16 mouse cellular contexts compared by ENCODE assay signal in the genomic region with DNA sequence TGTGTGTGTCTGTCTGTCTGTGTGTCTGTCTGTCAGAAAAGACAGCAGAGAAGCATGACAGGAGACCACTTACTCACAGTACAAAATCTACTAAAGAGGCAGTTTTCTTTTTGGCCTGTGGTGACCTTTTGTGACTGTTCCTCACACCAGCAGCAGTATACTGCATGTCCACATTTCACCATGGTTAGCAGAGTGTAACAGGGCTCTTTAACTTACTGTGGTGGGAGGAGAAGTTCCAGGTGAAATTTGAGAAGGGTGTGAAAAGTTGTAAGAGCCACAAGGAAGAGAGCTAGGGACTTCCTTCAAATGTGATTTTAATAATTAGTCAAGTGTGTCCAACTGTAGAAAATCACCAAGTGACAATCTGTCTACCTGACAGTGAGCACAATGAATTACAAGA.
DNase-seq lines count a peak whose midpoint lies in the region; ATAC-seq and TF ChIP-seq lines count a peak whose summit lies in the region.
"Had no signal": no experiment of that assay in that cellular context is flagged by ENCODE, and none has a peak within 500 bp of the region (broad histone marks: within the 10 kb centered on the region; RNA-seq: fewer than 3 reads in every experiment).

No protein-coding gene starts in this region.

- H3K4me1 ChIP-seq in kidney, embryonic 15.5 days, result peaks cover 2% of the 10 kb centered on the region; the same call in 1 of the 2 replicates
- peaks cover 7% of the 10 kb centered on the region for H3K4me1 ChIP-seq in forebrain, embryonic 12.5 days
- H3K4me1 ChIP-seq: intestine, embryonic 15.5 days had no signal

- peak overlapping the region; percentile 51; the same call in 1 of the 2 replicates for H3K27ac ChIP-seq in kidney, embryonic 15.5 days
- 0 out of 2 replicates have a peak overlapping the region, but pooled peaks have one; percentile 26 for H3K27ac ChIP-seq in forebrain, embryonic 12.5 days
- H3K27ac ChIP-seq: intestine, embryonic 15.5 days; left cerebral cortex, adult 2 months; liver, embryonic 14.5 days; midbrain, embryonic 13.5 days had no signal

- no peak for DNase-seq in kidney, adult 11 months
- DNase-seq in 416B (ENCODE audit: low read depth), result peak; percentile 72
- DNase-seq in Patski (ENCODE audit: low read depth, low spot score), result no peak
- DNase-seq in right cerebral cortex, postnatal 10 days (ENCODE audit: low spot score in 2 of 2), result no peak
- no peak for DNase-seq in layer of hippocampus, adult 8-10 months (ENCODE audit: low spot score in 2 of 2)
- DNase-seq: cerebellum, adult 11 months; cerebellum, postnatal 36 days; gastrocnemius, postnatal 14 days; heart, postnatal 10 days; right cerebral cortex, postnatal 14 days had no signal

- POLR2A ChIA-PET in Patski (lab: Charles Lee), result no interaction called here

- 0 out of 2 replicates have a peak, but pooled peaks cover 3% of the 10 kb centered on the region for H3K36me3 ChIP-seq in kidney, embryonic 15.5 days
- no peaks in the 10 kb centered on the region for H3K36me3 ChIP-seq in forebrain, embryonic 12.5 days (replicated peaks)
- H3K36me3 ChIP-seq: midbrain, embryonic 13.5 days had no signal

- H3K4me3 ChIP-seq in kidney, embryonic 15.5 days (replicated peaks), result no peak overlapping the region
- H3K4me3 ChIP-seq in forebrain, embryonic 12.5 days (replicated peaks), result no peak overlapping the region
- H3K4me3 ChIP-seq: intestine, embryonic 15.5 days; left cerebral cortex, adult 2 months; midbrain, embryonic 13.5 days had no signal

- H3K9ac ChIP-seq in kidney, embryonic 15.5 days, result no peak overlapping the region
- no peak overlapping the region for H3K9ac ChIP-seq in forebrain, embryonic 12.5 days
- H3K9ac ChIP-seq: intestine, embryonic 15.5 days; liver, embryonic 14.5 days; midbrain, embryonic 13.5 days had no signal

- H3K9me3 ChIP-seq in kidney, embryonic 15.5 days (replicated peaks), result no peaks in the 10 kb centered on the region
- H3K9me3 ChIP-seq in forebrain, embryonic 12.5 days, result no peaks in the 10 kb centered on the region
- H3K9me3 ChIP-seq: intestine, embryonic 15.5 days; midbrain, embryonic 13.5 days had no signal

- no peak for TF ChIP-seq CTCF in Patski (IDR thresholded peaks at IDR 0.05)

- H3K27me3 ChIP-seq in kidney, embryonic 15.5 days, result no peaks in the 10 kb centered on the region
- H3K27me3 ChIP-seq in Patski, result no peaks in the 10 kb centered on the region
- H3K27me3 ChIP-seq in forebrain, embryonic 12.5 days, result 0 out of 2 replicates have a peak, but pooled peaks cover 3% of the 10 kb centered on the region
- H3K27me3 ChIP-seq: intestine, embryonic 15.5 days had no signal

- H3K4me2 ChIP-seq in kidney, embryonic 15.5 days, result no peak overlapping the region
- H3K4me2 ChIP-seq in forebrain, embryonic 12.5 days, result no peak overlapping the region
- H3K4me2 ChIP-seq: intestine, embryonic 15.5 days; midbrain, embryonic 13.5 days had no signal

- peak; percentile 98 for ATAC-seq in kidney, embryonic 15.5 days (replicated peaks; ENCODE audit: low FRiP score)
- ATAC-seq in Patski, result peak; percentile 79
- peak; percentile 42; the same call in 1 of the 2 replicates for ATAC-seq in forebrain, embryonic 12.5 days (ENCODE audit: low FRiP score)
- ATAC-seq: intestine, embryonic 15.5 days; midbrain, embryonic 13.5 days had no signal

- CTCF ChIA-PET in Patski (lab: Charles Lee), result no interaction called here

- in situ Hi-C loops in Patski (cut with MboI; ENCODE audit: low pct_unique_long_range_greater_than_20kb), result no loop called here

Comparison
In these comparisons a context has a peak if more than half of its experiments do, and no peak if none do; other contexts are left out.
1. ATAC-seq: peak in every context shown above with its lines; median percentile 98 in kidney, embryonic 15.5 days; 79 in Patski; 42 in forebrain, embryonic 12.5 days.